Mouse (Mus musculus) regulatory T cell (primary cell): ENCODE results near the gene Ascl3.

ENCODE experiments used
- in situ Hi-C: fragments of 300-600 bp; cut with MboI, MseI; formaldehyde crosslinking; loops from one replicate; pipeline ENCODE4 v1.15.1; 2025; ENCODE audit warnings: high pct_unique_total_duplicates

Gene Ascl3

GRCm38 (mm10) chr7:109710069-109710468 lies 21.5 kb downstream of the Ascl3 start:
- in situ Hi-C loops, result no loop called here

GRCm38 (mm10) chr7:109708961-109709382 lies 22.6 kb downstream of the Ascl3 start:
- in situ Hi-C loops, result no loop called here

- in situ Hi-C loops, result no loop called here
Observed at GRCm38 (mm10) chr7:109707023-109707785, 24.3 kb downstream of the Ascl3 start.

- in situ Hi-C loops, result loop anchor here (5.0 kb wide), 1 partner anchor 187 kb away; the partner anchor contains the start of gene Rpl27a
Observed at GRCm38 (mm10) chr7:109704461-109704860, 27.1 kb downstream of the Ascl3 start.

GRCm38 (mm10) chr7:109704016-109704377 lies 27.5 kb downstream of the Ascl3 start:
- in situ Hi-C loops, result loop anchor here (5.0 kb wide), 1 partner anchor 187 kb away; the partner anchor contains the start of gene Rpl27a

- in situ Hi-C loops, result loop anchor here (5.0 kb wide), 1 partner anchor 186 kb away; the partner anchor contains the start of gene Rpl27a
Observed at GRCm38 (mm10) chr7:109703190-109704015, 28.1 kb downstream of the Ascl3 start, which contains the start of the genes St5 and Akip1. St5 (minus strand) TSS chr7:109703605. Akip1 (plus strand) TSS chr7:109703690.

GRCm38 (mm10) chr7:109702721-109703120 lies 28.8 kb downstream of the Ascl3 start:
- in situ Hi-C loops, result loop anchor here (5.0 kb wide), 1 partner anchor 185 kb away; the partner anchor contains the start of gene Rpl27a

GRCm38 (mm10) chr7:109700213-109700612 lies 31.3 kb downstream of the Ascl3 start:
- in situ Hi-C loops, result loop anchor here (5.0 kb wide), 1 partner anchor 183 kb away; the partner anchor contains the start of gene Rpl27a

GRCm38 (mm10) chr7:109695339-109695726 lies 36.2 kb downstream of the Ascl3 start:
- in situ Hi-C loops, result no loop called here

GRCm38 (mm10) chr7:109694576-109695338 lies 36.8 kb downstream of the Ascl3 start:
- in situ Hi-C loops, result no loop called here

GRCm38 (mm10) chr7:109690961-109691360 lies 40.6 kb downstream of the Ascl3 start:
- in situ Hi-C loops, result no loop called here

GRCm38 (mm10) chr7:109690101-109690500 lies 41.4 kb downstream of the Ascl3 start:
- in situ Hi-C loops, result no loop called here

GRCm38 (mm10) chr7:109686585-109687128 lies 44.9 kb downstream of the Ascl3 start:
- in situ Hi-C loops, result no loop called here

GRCm38 (mm10) chr7:109680879-109681278 lies 50.6 kb downstream of the Ascl3 start:
- in situ Hi-C loops, result no loop called here

GRCm38 (mm10) chr7:109680284-109680683 lies 51.2 kb downstream of the Ascl3 start:
- in situ Hi-C loops, result no loop called here
